Mouse (Mus musculus) intestine, postnatal 0 days (tissue): ENCODE measurements around the gene Krtap28-10. TPM values are rescaled to one million over a fixed set of nuclear protein-coding genes. Genes with fewer than 3 reads are reported as not detected.
"Not testable (repeated sequence)": the region's sequence is repeated elsewhere in the genome, so short reads cannot be mapped to it uniquely, and the experiment has no call there.

ENCODE experiments used
- ATAC-seq: fragments of 200-750 bp; cut with Nextera tagmentation; 2 replicates; pipeline ENCODE4 v1.8.0; 2017; ENCODE audit warnings: mild to moderate bottlenecking, moderate TSS enrichment, moderate library complexity
- H3K27ac ChIP-seq: fragments of 300-500 bp; sonication (generic); 2 replicates; pipeline ENCODE4 v1.5.1; 2014; ENCODE audit warnings: mild to moderate bottlenecking, low read depth, low read length, moderate library complexity
- H3K27me3 ChIP-seq: fragments of 300-500 bp; sonication (generic); replicated peaks from 2 replicates; pipeline ENCODE4 v1.6.1; 2014; ENCODE audit warnings: low read length, mixed read lengths; ENCODE audit not compliant: control insufficient read depth, insufficient read depth
- H3K36me3 ChIP-seq: fragments of 300-500 bp; sonication (generic); 2 replicates; pipeline ENCODE4 v1.6.1; 2014; ENCODE audit warnings: mild to moderate bottlenecking, moderate library complexity; ENCODE audit not compliant: control insufficient read depth, insufficient read depth
- H3K4me1 ChIP-seq: fragments of 300-500 bp; sonication (generic); replicated peaks from 2 replicates; pipeline ENCODE4 v1.6.1; 2014; ENCODE audit warnings: antibody characterized with exemption, low read length, mixed read lengths; ENCODE audit not compliant: control insufficient read depth, insufficient read depth
- H3K4me2 ChIP-seq: fragments of 300-500 bp; sonication (generic); replicated peaks from 2 replicates; pipeline ENCODE4 v1.6.1; 2014; ENCODE audit warnings: low read depth, mild to moderate bottlenecking, moderate library complexity
- H3K4me3 ChIP-seq: fragments of 300-500 bp; sonication (generic); 2 replicates; pipeline ENCODE4 v1.5.1; 2014; ENCODE audit warnings: low read depth, low read length
- H3K9ac ChIP-seq: fragments of 300-500 bp; sonication (generic); 2 replicates; pipeline ENCODE4 v1.6.1; 2014; ENCODE audit warnings: mild to moderate bottlenecking, low read depth, low read length
- H3K9me3 ChIP-seq: fragments of 300-500 bp; sonication (generic); 2 replicates; pipeline ENCODE4 v1.6.1; 2016; ENCODE audit warnings: mixed run types; ENCODE audit not compliant: control insufficient read depth
- CTCF ChIP-seq: sonication (generic); IDR thresholded peaks from 2 replicates; pipeline ENCODE4 v1.5.1; 2016; ENCODE audit warnings: low read depth, mild to moderate bottlenecking, control low read depth, antibody characterized with exemption, moderate library complexity
- WGBS: fragments of 180-500 bp; shearing (Covaris S2); extraction: QIAGEN DNeasy Blood & Tissue Kit; methylation state at CpG from one replicate; pipeline ENCODE4 v1.1.7; 2014; 5-methylcytosine and 5-hydroxymethylcytosine counted together
- polyA plus RNA-seq: library from polyadenylated mRNA; unstranded; fragments of >200 nt; fragmentation: Nextera tagmentation; extraction: Ambion mirVana; gene quantifications from 2 replicates; pipeline ENCODE4 v1.2.1, GENCODE M21; 2015

Gene Krtap28-10
- polyA plus RNA-seq, 1 experiment from 2014 or later: not detected

DNA sequence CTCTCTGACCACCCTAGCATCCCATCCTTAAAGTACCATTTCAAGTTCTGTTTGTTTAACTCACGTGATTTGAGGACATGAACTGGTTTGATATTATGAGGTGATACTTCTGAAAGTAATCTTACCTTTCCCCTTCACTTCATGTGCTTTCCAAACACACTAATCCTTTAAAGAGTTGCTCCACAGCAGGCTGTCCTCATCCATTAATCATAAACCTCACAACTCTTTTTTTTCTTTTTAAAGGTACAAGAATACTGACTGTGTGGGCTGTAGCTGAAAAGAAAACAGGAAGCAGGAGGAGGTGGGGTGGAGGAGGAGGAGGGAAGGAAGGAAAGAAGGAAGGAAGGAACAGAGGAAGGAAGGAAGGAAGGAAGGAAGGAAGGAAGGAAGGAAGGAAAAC lies 10.3 kb downstream of the Krtap28-10 start:
- Histone ChIP-seq H3K4me2 (no peak overlapping the region), H3K27ac (no peak overlapping the region), H3K9ac (no peak overlapping the region), H3K36me3 (no peaks in the 10 kb centered on the region), H3K4me1 (no peaks in the 10 kb centered on the region), H3K27me3 (no peaks in the 10 kb centered on the region), H3K9me3 (no peaks in the 10 kb centered on the region), H3K4me3 (no peak overlapping the region)
- TF ChIP-seq CTCF: no peak
- WGBS: 27% methylated on average over 1 of the region's 1 CpGs
- ATAC-seq: no peak

DNA sequence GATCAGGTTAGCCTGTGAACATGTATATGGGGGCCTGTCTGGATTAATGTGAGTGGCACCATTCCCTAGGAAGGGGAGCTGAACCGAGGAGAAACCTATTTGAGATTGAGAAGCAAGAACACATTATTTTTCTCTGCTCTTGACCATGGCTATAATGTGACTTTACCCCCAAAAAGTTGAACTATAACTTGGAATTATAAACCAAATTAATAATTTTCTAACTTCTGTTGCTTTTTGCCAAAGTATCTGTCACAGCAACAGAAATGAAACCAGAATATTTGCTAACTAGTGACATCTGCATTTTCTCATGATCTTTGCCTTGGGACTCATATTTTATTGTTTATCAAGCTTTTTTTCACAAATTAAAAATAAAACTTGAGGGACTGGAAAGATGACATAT lies 25.7 kb downstream of the Krtap28-10 start:
- Histone ChIP-seq H3K4me2 (no peak overlapping the region), H3K36me3 (no peaks in the 10 kb centered on the region), H3K4me1 (no peaks in the 10 kb centered on the region), H3K27me3 (no peaks in the 10 kb centered on the region), H3K27ac (no peak overlapping the region), H3K9ac (no peak overlapping the region), H3K4me3 (no peak overlapping the region), H3K9me3 (no peaks in the 10 kb centered on the region)
- no peak for TF ChIP-seq CTCF
- no peak for ATAC-seq
- 32% methylated on average over 1 of the region's 1 CpGs for WGBS

DNA sequence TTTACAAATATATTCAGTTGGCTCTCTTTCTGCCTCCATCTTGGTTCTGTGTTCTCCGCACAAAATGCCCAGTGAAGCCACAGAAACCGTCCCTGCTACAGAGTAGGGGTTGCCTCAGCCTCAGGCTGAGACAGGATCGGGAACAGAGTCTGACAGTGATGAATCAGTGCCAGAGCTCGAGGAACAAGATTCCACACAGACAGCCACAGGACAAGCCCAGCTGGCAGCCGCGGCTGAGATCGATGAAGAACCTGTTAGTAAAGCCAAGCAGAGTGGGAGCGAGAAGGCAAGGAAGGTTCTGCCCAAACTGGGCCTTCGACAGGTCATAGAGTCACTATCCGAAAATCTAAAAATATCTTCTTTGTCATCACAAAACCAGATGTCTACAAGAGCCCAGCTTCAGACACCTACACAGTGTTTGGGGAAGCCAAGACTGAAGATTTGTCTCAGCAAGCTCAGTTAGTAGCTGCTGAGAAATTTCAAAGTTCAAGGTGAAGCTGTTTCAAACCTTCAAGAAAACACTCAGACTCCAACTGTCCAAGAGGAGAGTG lies 26.9 kb downstream of the Krtap28-10 start:
- no peak for ATAC-seq
- H3K4me3 ChIP-seq: no peak overlapping the region
- H3K9ac ChIP-seq: no peak overlapping the region
- H3K27ac ChIP-seq: no peak overlapping the region
- no peak for TF ChIP-seq CTCF
- H3K36me3 ChIP-seq: no peaks in the 10 kb centered on the region
- 69% methylated on average over 10 of the region's 10 CpGs for WGBS
- no peaks in the 10 kb centered on the region for H3K4me1 ChIP-seq
- no peaks in the 10 kb centered on the region for H3K27me3 ChIP-seq
- H3K9me3 ChIP-seq: no peaks in the 10 kb centered on the region
- no peak overlapping the region for H3K4me2 ChIP-seq

DNA sequence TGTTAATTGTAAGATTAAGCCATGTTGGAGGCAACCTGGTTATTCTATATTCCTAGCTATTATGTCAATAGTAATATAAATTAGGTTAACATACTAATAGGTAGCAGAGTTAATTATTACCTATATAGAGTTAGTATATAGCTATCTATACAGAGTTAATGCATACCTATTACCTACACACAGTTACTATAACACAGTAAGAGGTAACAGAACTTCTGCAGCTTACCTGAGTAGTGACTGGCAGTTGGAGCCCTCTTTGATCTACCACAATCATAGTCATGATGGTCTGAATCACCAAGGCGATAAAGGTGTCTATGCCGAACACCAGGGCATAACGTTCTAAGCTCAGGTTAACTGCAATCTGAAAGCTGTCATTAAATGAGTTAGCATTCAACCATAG lies 27.8 kb downstream of the Krtap28-10 start:
- no peaks in the 10 kb centered on the region for H3K36me3 ChIP-seq
- H3K4me1 ChIP-seq: no peaks in the 10 kb centered on the region
- no peak overlapping the region for H3K4me2 ChIP-seq
- H3K27ac ChIP-seq: no peak overlapping the region
- WGBS: 56% methylated on average over 3 of the region's 3 CpGs
- H3K9me3 ChIP-seq: no peaks in the 10 kb centered on the region
- H3K9ac ChIP-seq: no peak overlapping the region
- no peak for ATAC-seq
- H3K4me3 ChIP-seq: no peak overlapping the region
- TF ChIP-seq CTCF: no peak
- no peaks in the 10 kb centered on the region for H3K27me3 ChIP-seq

DNA sequence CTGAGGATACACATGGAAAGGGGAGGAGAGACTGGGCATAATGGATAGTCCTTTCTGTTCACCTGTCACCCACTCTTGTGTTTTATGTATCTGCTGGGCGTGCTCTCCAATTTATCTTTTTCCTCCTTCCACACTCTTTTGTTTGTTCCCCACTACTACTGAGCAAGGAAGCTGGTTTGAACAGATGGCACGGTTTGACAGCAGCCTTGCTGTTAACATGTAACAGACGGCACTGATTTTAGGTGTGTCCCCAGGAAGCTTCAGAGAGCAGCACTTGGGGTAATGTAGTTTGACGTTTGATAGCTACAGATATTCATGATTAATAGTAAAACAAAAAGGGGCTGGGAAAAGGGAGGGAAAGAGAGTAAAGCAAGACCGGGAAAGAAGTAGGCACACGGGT lies 34.8 kb downstream of the Krtap28-10 start:
- TF ChIP-seq CTCF: no peak
- WGBS: 50% methylated on average over 6 of the region's 6 CpGs
- H3K9ac ChIP-seq: no peak overlapping the region
- no peak overlapping the region for H3K4me3 ChIP-seq
- no peak overlapping the region for H3K27ac ChIP-seq
- H3K4me2 ChIP-seq: no peak overlapping the region
- no peak for ATAC-seq
- no peaks in the 10 kb centered on the region for H3K36me3 ChIP-seq
- H3K9me3 ChIP-seq: no peaks in the 10 kb centered on the region
- H3K27me3 ChIP-seq: no peaks in the 10 kb centered on the region
- no peaks in the 10 kb centered on the region for H3K4me1 ChIP-seq

DNA sequence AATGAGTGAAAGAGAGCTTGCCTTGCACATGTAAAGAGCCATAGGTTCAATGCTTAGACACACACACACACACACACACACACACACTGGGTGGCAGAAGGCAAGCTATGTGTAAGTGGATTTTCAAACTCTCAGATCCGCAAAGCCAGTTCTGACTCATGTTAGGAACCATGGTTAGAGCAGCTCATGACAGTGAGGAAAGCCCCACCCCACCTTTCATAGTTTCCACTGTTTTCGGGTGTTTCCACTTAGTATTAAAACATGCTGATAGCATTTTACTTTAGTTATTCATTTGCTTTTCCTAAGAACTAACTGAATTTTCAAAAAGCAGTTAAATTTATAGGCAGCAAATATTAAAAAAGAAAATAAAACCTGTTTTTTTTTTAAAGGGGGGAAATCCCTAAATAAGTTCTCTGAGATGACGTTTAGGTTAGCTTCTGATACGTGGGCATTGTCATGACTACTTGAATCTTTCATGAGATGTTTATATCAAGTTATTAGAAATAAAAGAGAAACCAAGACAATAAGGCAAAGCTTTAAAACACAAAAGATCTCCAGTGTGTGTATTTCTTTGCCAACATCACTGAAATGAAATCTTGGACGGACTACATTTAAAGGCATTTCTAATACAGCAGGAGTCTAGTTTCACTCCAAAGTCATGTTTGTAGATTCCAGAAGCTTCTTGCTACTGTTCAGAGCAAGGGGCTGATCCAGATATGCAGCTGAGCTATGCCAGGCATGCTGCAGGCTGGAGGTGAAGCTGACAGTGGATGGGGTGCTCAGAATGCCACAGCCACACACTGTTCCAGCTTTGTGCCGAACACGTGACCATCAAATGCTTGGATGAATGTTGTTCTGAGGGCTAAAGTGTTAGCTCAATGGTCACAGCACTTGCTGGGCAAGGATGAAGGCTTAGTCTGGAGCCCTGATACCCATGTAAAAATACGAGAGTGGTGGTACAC lies 35.8 kb downstream of the Krtap28-10 start:
- no peak overlapping the region for H3K4me3 ChIP-seq
- H3K27me3 ChIP-seq: no peaks in the 10 kb centered on the region
- no peak for ATAC-seq
- TF ChIP-seq CTCF: no peak
- H3K4me2 ChIP-seq: no peak overlapping the region
- WGBS: 79% methylated on average over 8 of the region's 8 CpGs
- H3K4me1 ChIP-seq: no peaks in the 10 kb centered on the region
- H3K9me3 ChIP-seq: no peaks in the 10 kb centered on the region
- no peak overlapping the region for H3K9ac ChIP-seq
- no peak overlapping the region for H3K27ac ChIP-seq
- no peaks in the 10 kb centered on the region for H3K36me3 ChIP-seq

DNA sequence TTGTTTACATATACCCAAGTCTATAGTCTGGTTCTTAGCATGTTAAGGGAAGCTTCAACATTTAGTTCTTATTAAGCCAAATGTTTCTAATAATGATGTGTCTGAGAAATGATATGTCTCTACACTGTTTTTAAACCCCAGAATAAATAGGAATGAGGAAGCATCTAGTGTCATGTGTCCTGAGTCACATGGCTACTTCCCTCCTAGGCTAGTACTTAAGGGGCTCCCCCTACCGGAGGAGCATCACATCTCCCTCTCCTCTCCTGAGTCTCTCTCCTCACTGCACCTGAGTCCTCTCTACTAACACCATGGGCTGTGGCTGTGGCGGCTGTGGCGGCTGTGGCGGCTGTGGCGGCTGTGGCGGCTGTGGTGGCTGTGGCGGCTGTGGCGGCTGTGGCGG lies 42.0 kb downstream of the Krtap28-10 start, which contains the start of gene Gm47959:
TSS of gene Gm47959 (plus strand) at position 243 of the 400 bp plus-strand sequence.
- ATAC-seq, H3K27ac ChIP-seq, H3K4me2 ChIP-seq, H3K27me3 ChIP-seq, H3K9me3 ChIP-seq, H3K4me1 ChIP-seq, H3K4me3 ChIP-seq, H3K9ac ChIP-seq, H3K36me3 ChIP-seq: not testable (repeated sequence)
- WGBS: 97% methylated on average over 8 of the region's 9 CpGs
